Mouse (Mus musculus): Measurements from ENCODE around the gene Fgfr1op. TPM values are rescaled to one million over a fixed set of nuclear protein-coding genes. Genes with fewer than 3 reads are reported as not detected.
"Not testable (repeated sequence)": the region's sequence is repeated elsewhere in the genome, so short reads cannot be mapped to it uniquely, and the experiment has no call there.

Gene Fgfr1op
- polyA plus RNA-seq (2012; fragmentation: generic; extraction: Trizol): 5.3 TPM

- not testable (repeated sequence) for H3K27me3 ChIP-seq (ENCODE audit: control insufficient read depth, insufficient read depth, insufficient read length); H3K36me3 ChIP-seq (ENCODE audit: control insufficient read depth, insufficient read depth); H3K79me2 ChIP-seq (ENCODE audit: control insufficient read depth, insufficient read depth)
- H3K4me3 ChIP-seq: peak within 1 kb of the TSS; percentile 31
- peak within 1 kb of the TSS; percentile 53 for H3ac ChIP-seq (ENCODE audit: control insufficient read depth, insufficient read length)
- peak within 1 kb of the TSS; percentile 80 for H3K4me2 ChIP-seq (ENCODE audit: low read depth)
These were observed at the start of gene Fgfr1op for GRCm38 (mm10) chr17:8164701-8165607. Fgfr1op (plus strand) TSS chr17:8165501.

- H3K4me3 ChIP-seq; H3K79me2 ChIP-seq (ENCODE audit: control insufficient read depth, insufficient read depth); H3K27me3 ChIP-seq (ENCODE audit: control insufficient read depth, insufficient read depth, insufficient read length); H3K36me3 ChIP-seq (ENCODE audit: control insufficient read depth, insufficient read depth); H3ac ChIP-seq (ENCODE audit: control insufficient read depth, insufficient read length): not testable (repeated sequence)
- H3K4me2 ChIP-seq (ENCODE audit: low read depth): peak overlapping the region; percentile 66
These were observed 48.9 kb upstream of the Fgfr1op start for GRCm38 (mm10) chr17:8116378-8116777.

GRCm38 (mm10) chr17:8116928-8117327, 48.4 kb upstream of the Fgfr1op start:
- H3K36me3 ChIP-seq (ENCODE audit: control insufficient read depth, insufficient read depth); H3K4me3 ChIP-seq; H3K4me2 ChIP-seq (ENCODE audit: low read depth); H3K27me3 ChIP-seq (ENCODE audit: control insufficient read depth, insufficient read depth, insufficient read length); H3K79me2 ChIP-seq (ENCODE audit: control insufficient read depth, insufficient read depth); H3ac ChIP-seq (ENCODE audit: control insufficient read depth, insufficient read length): not testable (repeated sequence)

GRCm38 (mm10) chr17:8122974-8123373, 42.3 kb upstream of the Fgfr1op start:
- H3K36me3 ChIP-seq (ENCODE audit: control insufficient read depth, insufficient read depth); H3K79me2 ChIP-seq (ENCODE audit: control insufficient read depth, insufficient read depth); H3K4me2 ChIP-seq (ENCODE audit: low read depth); H3ac ChIP-seq (ENCODE audit: control insufficient read depth, insufficient read length); H3K27me3 ChIP-seq (ENCODE audit: control insufficient read depth, insufficient read depth, insufficient read length); H3K4me3 ChIP-seq: not testable (repeated sequence)

GRCm38 (mm10) chr17:8124586-8124985, 40.7 kb upstream of the Fgfr1op start:
- not testable (repeated sequence) for H3K27me3 ChIP-seq (ENCODE audit: control insufficient read depth, insufficient read depth, insufficient read length); H3K36me3 ChIP-seq (ENCODE audit: control insufficient read depth, insufficient read depth); H3K4me3 ChIP-seq; H3ac ChIP-seq (ENCODE audit: control insufficient read depth, insufficient read length); H3K79me2 ChIP-seq (ENCODE audit: control insufficient read depth, insufficient read depth); H3K4me2 ChIP-seq (ENCODE audit: low read depth)

- not testable (repeated sequence) for H3K27me3 ChIP-seq (ENCODE audit: control insufficient read depth, insufficient read depth, insufficient read length); H3K36me3 ChIP-seq (ENCODE audit: control insufficient read depth, insufficient read depth); H3K79me2 ChIP-seq (ENCODE audit: control insufficient read depth, insufficient read depth); H3ac ChIP-seq (ENCODE audit: control insufficient read depth, insufficient read length); H3K4me3 ChIP-seq; H3K4me2 ChIP-seq (ENCODE audit: low read depth)
These were observed 36.8 kb upstream of the Fgfr1op start for GRCm38 (mm10) chr17:8128326-8128993.

GRCm38 (mm10) chr17:8129578-8129977, 35.7 kb upstream of the Fgfr1op start:
- not testable (repeated sequence) for H3K4me3 ChIP-seq; H3K27me3 ChIP-seq (ENCODE audit: control insufficient read depth, insufficient read depth, insufficient read length); H3K36me3 ChIP-seq (ENCODE audit: control insufficient read depth, insufficient read depth); H3ac ChIP-seq (ENCODE audit: control insufficient read depth, insufficient read length); H3K79me2 ChIP-seq (ENCODE audit: control insufficient read depth, insufficient read depth); H3K4me2 ChIP-seq (ENCODE audit: low read depth)

GRCm38 (mm10) chr17:8130849-8131248, 34.5 kb upstream of the Fgfr1op start:
- H3K79me2 ChIP-seq (ENCODE audit: control insufficient read depth, insufficient read depth); H3K4me2 ChIP-seq (ENCODE audit: low read depth); H3K4me3 ChIP-seq; H3ac ChIP-seq (ENCODE audit: control insufficient read depth, insufficient read length); H3K36me3 ChIP-seq (ENCODE audit: control insufficient read depth, insufficient read depth); H3K27me3 ChIP-seq (ENCODE audit: control insufficient read depth, insufficient read depth, insufficient read length): not testable (repeated sequence)

GRCm38 (mm10) chr17:8138116-8138515, 27.2 kb upstream of the Fgfr1op start:
- H3K36me3 ChIP-seq (ENCODE audit: control insufficient read depth, insufficient read depth); H3ac ChIP-seq (ENCODE audit: control insufficient read depth, insufficient read length); H3K4me3 ChIP-seq; H3K4me2 ChIP-seq (ENCODE audit: low read depth); H3K79me2 ChIP-seq (ENCODE audit: control insufficient read depth, insufficient read depth); H3K27me3 ChIP-seq (ENCODE audit: control insufficient read depth, insufficient read depth, insufficient read length): not testable (repeated sequence)
- TF ChIP-seq CEBPB (IDR thresholded peaks at IDR 0.05; ENCODE audit: insufficient read depth, poor library complexity, severe bottlenecking): peak; percentile 73

- H3K79me2 ChIP-seq (ENCODE audit: control insufficient read depth, insufficient read depth); H3K27me3 ChIP-seq (ENCODE audit: control insufficient read depth, insufficient read depth, insufficient read length); H3ac ChIP-seq (ENCODE audit: control insufficient read depth, insufficient read length); H3K4me3 ChIP-seq; H3K36me3 ChIP-seq (ENCODE audit: control insufficient read depth, insufficient read depth); H3K4me2 ChIP-seq (ENCODE audit: low read depth): not testable (repeated sequence)
These were observed 25.1 kb upstream of the Fgfr1op start for GRCm38 (mm10) chr17:8140210-8140609.

GRCm38 (mm10) chr17:8143802-8144673, 21.3 kb upstream of the Fgfr1op start:
- peaks cover 11% of the 10 kb centered on the region for H3K79me2 ChIP-seq (ENCODE audit: control insufficient read depth, insufficient read depth)
- not testable (repeated sequence) for H3ac ChIP-seq (ENCODE audit: control insufficient read depth, insufficient read length); H3K4me3 ChIP-seq; H3K27me3 ChIP-seq (ENCODE audit: control insufficient read depth, insufficient read depth, insufficient read length); H3K4me2 ChIP-seq (ENCODE audit: low read depth)
- peaks cover 10% of the 10 kb centered on the region for H3K36me3 ChIP-seq (ENCODE audit: control insufficient read depth, insufficient read depth)

- peaks cover 11% of the 10 kb centered on the region for H3K79me2 ChIP-seq (ENCODE audit: control insufficient read depth, insufficient read depth)
- H3K4me2 ChIP-seq (ENCODE audit: low read depth): peak overlapping the region; percentile 85
- H3K4me3 ChIP-seq: peak overlapping the region; percentile 70
- not testable (repeated sequence) for H3K36me3 ChIP-seq (ENCODE audit: control insufficient read depth, insufficient read depth); H3K27me3 ChIP-seq (ENCODE audit: control insufficient read depth, insufficient read depth, insufficient read length)
- peak overlapping the region; percentile 84 for H3ac ChIP-seq (ENCODE audit: control insufficient read depth, insufficient read length)
These were observed 18.4 kb upstream of the Fgfr1op start for GRCm38 (mm10) chr17:8146931-8147330.
